Mouse (Mus musculus) layer of hippocampus, adult 18-20 months (tissue): ENCODE measurements around the gene Rusc1. TPM values are rescaled to one million over a fixed set of nuclear protein-coding genes. Genes with fewer than 3 reads are reported as not detected.

Source experiments
- DNase-seq, 2 experiments: peaks; one replicate each; pipeline ENCODE4 v3.0.0; 2022; ENCODE audit warnings: low spot score in 2 of 2
- long read RNA-seq: library from polyadenylated mRNA; stranded (forward); transcript quantifications from one replicate; pipeline ENCODE4 v2.0.0, GENCODE M21; 2021
- total RNA-seq, 2 experiments: library from RNA; stranded (reverse); gene quantifications; 2 replicates each; pipeline ENCODE4 v1.2.3; 2021

Rusc1 gene
- total RNA-seq = 100 to 1,000 TPM; 128 to 134 TPM
- long read RNA-seq, transcript Rusc1-202 (11 exons, 3,706 nt) = minor isoform, 6 of 214 reads
- long read RNA-seq, transcript Rusc1-201 (10 exons, 3,316 nt) = major isoform, 134 of 214 reads
- long read RNA-seq, partial matches to known transcripts = 49 of 214 reads
- long read RNA-seq, other reads (novel, unspliced or antisense) = 25 of 214 reads

DNA sequence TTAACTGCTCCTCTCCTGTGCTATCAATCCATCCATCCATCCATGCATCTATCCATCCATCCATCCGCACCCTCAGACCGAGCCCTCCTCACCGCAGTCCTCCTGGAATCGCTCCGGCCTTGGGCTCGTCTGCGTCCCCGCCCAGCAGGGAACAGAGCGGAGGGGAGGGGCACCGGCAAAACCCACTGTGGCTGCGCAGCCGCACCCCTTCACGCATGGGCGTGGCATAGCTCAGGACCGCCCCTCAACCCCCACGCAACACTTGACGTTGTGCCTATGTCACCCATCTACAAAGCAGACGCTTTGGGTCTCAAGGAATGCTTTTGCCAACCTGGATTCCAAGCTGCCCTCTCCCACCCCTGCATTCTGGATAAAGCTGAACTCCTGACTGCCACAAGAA is at the start of gene Rusc1:
Rusc1 (minus strand) TSS at position 137 of the 400 bp plus-strand sequence.
- peak; percentile 93 to 96 for DNase-seq

- DNase-seq = no peak
Observed at GRCm38 (mm10) chr3:89136365-89136764, 43.3 kb upstream of the Rusc1 start.

DNA sequence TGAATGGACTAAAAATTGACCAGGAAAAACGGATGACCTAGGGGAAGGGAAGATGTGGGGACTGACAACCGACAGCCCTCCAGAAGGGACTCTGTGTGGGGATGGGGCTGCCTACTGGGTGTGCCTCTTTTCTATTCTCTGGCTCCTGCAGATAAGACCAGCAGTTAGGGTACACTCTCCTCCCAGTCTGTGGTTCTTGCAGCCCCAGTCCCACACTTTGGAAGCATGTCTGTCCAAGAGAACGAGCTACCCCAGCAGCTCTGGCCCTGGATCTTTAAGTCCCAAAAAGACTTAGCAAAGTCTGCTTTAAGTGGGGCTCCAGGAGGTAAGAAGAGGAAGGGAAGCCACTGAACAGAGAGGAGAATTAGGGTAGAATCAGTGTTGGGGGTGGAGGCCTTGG is 42.8 kb upstream of the Rusc1 start, which contains the start of gene Pklr:
Pklr (plus strand) TSS at position 185 of the 400 bp plus-strand sequence.
- no peak for DNase-seq

GRCm38 (mm10) chr3:89133752-89134151 is 40.6 kb upstream of the Rusc1 start:
- no peak for DNase-seq

- no peak for DNase-seq
Observed at GRCm38 (mm10) chr3:89133063-89133450, 39.9 kb upstream of the Rusc1 start.

- DNase-seq = peak; percentile 35 to 50
Observed at GRCm38 (mm10) chr3:89132285-89133062, 39.4 kb upstream of the Rusc1 start.

- DNase-seq = peak; percentile 43 to 80
Observed at GRCm38 (mm10) chr3:89131816-89132215, 38.7 kb upstream of the Rusc1 start.

- no peak for DNase-seq
Observed at GRCm38 (mm10) chr3:89129908-89130307, 36.8 kb upstream of the Rusc1 start.

DNA sequence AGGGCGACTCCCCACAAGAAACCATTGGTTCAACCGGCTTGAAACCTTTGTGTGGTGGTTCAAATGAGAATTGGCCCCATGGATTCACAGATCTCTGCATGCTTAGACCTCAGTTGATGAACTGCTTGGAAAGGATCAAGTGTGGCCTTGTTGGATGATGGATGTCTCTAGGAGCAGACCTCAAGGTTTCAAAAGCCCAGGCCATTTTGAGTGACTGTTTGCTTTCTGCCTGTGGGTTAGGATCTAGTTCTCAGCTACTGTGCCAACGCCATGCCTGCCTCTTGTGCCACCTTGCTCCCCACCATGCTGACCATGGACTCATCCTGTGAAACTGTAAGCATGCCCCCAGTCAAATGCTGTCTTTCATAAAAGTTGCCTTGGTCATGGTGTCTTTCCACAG is 32.9 kb upstream of the Rusc1 start:
- DNase-seq = no peak

DNA sequence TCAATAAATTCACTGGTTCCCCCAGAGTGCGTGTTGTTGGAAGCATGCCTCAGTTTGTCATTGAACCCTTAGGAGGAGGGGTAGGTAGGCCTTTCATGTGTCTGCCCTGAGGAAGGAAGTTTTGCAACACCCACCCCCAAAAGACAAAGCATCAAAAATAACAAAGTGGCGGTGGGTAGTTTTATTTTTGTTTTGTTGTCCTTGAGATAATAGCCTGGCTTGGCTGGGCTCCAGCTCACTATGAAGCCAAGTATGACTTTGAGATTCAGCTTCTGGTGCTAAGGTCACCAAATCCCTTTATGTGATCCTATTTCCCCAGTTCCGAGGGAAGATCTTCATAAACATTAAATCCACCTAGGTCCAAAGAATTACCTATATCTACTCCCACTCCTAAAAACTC is 31.1 kb upstream of the Rusc1 start:
- no peak for DNase-seq

- no peak for DNase-seq
Observed at GRCm38 (mm10) chr3:89123313-89123712, 30.2 kb upstream of the Rusc1 start.

DNA sequence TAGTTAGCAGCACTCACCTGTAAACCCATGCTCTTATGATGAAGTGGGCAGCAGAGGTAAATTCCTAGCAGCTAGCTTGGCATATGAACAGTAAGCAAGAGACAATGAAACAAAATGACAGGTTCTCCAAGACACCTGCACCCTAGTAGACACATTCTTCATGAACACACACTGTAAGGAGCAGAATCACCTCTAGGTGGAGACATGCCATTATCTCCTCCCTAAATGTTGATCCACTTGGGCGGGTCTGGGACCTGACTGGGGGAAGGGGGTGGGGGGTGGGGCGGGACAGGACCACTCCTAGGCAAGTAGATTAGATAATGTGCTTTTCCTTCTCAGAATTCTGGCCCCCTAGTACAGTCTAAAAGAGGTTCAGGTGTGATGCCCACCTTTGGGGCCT is 22.4 kb upstream of the Rusc1 start:
- DNase-seq = peak in 1 of 2 experiments; percentile 43

DNA sequence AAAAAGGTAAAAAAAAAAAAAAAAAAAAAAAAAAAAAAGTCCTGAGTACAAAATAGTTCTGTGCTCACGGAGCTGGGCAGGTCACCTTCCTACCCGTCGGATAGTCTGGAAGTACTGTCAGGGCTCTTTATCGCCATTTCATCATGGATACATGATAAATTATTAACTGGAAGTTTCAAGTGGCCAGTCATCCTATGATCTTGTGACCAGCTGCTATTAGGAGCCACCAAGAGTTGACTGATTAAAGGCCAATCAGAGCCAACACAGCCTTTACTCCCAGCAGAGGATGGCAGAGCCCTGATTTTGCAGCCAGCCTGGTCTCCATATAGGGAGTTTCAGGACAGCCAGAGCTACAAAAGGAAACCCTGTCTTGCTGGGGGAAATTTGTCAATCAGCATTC is 19.9 kb upstream of the Rusc1 start:
- DNase-seq = no peak

GRCm38 (mm10) chr3:89108146-89108545 is 15.0 kb upstream of the Rusc1 start:
- DNase-seq = no peak

- no peak for DNase-seq
Observed at GRCm38 (mm10) chr3:89107545-89107944, 14.4 kb upstream of the Rusc1 start.

DNA sequence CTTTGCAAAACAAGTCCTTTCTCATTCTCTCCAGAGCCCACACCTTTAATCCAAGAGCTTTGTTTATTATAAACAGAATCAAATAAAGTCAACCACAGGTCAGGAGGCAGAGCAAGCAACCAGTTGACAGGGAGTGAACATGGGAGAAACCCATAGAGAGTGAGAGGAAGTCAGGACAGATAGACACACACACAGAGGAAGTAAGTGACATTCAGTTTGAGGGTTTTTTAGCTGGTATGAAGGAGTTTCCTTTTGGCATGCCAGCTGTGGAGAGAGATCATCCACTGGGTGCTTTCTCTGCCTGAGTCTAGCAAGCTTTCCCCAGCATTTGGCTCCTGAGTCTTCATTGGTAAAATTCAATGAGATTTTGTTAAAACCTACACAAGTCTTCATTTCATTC is 13.8 kb upstream of the Rusc1 start:
- DNase-seq = no peak

DNA sequence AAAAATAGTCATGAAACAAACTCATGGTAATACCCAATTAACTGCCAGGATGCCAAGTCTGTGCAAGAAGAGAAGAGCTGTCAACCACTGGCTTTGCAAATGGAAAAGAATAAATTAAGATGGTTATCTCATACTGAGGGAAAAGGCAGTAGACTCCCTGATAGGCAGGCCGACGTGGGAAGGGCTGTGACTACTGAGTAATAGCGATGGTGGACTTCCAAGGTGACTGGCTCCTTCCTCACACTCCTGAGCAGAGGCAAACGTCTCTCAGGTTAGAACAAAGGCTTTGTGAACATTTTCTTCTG is 10.1 kb upstream of the Rusc1 start:
- DNase-seq = no peak

GRCm38 (mm10) chr3:89102495-89103290 is 9.6 kb upstream of the Rusc1 start:
- no peak for DNase-seq

DNA sequence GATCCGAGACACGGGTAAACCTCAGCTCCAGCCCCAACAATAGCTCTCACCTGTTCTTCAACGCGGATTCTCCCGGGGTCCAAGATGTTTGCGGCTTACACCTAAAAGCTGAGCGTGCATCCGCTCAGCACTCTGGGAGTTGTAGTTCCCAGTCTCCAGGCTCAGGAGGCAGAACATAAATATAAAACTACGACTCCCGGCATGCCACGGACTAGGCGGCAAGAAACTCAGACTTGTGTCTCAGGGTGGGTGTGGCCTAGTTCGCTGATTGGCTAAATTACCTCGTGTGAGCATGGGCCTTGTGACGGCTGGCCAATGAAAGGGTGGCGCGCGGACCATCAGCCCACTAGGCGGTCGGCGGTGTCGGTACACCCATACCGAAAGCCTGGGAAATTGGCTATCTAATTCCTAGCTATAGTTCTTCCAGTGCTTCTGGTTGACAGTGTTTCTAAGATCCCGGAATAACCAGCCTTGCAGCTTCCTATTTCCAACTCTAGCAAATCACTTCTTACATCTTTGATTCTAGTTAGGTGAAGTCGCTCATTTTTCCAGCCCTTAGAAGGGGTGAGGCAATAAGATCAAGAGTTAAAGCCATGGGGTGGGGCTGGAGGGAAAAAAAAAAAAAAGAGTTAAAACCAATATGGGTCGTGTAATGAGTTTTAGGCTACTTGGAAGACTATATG is 8.8 kb upstream of the Rusc1 start, which contains the start of gene Fdps:
Fdps (minus strand) TSS at position 148 of the 683 bp plus-strand sequence.
- DNase-seq = peak; percentile 97 to 99

- no peak for DNase-seq
Observed at GRCm38 (mm10) chr3:89101459-89101811, 8.3 kb upstream of the Rusc1 start.

- no peak for DNase-seq
Observed at GRCm38 (mm10) chr3:89100811-89101210, 7.7 kb upstream of the Rusc1 start, which contains the start of gene Gm43738. Gene Gm43738 (minus strand): TSS chr3:89101099.

GRCm38 (mm10) chr3:89094021-89094420 is 910 bp upstream of the Rusc1 start:
- DNase-seq = no peak
